Mouse (Mus musculus) adipocyte (in vitro differentiated cells): ENCODE results near the gene Rassf6.

ENCODE experiments used
- DNase-seq: peaks from one replicate; pipeline ENCODE4 v3.0.0-alpha.2; 2016; ENCODE audit warnings: low spot score

Rassf6 gene

DNA sequence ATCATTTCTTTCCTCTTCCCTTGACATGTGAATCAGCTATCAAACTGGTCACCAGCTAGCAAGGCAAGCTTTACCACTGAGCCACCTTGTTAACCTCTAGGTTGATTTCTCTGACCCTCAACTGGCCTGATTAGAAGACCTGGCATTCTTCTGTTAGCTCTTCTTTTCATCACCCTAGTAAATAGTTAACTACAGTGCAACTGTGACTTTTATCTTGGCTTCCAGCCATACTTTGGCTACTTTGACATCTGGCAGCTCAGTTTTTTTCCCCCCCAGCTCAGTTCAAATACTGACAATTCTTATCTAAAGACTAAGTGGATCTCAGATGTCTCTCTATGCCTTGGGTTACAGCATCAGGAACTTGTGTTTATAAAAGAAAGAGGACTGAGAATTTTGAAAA, 72.1 kb downstream of the Rassf6 start:
- no peak for DNase-seq

- no peak for DNase-seq
Observed at GRCm38 (mm10) chr5:90567788-90568187, 72.7 kb downstream of the Rassf6 start.

- DNase-seq = no peak
Observed at GRCm38 (mm10) chr5:90565205-90565604, 75.3 kb downstream of the Rassf6 start.

- no peak for DNase-seq
Observed at GRCm38 (mm10) chr5:90564161-90564560, 76.3 kb downstream of the Rassf6 start.

DNA sequence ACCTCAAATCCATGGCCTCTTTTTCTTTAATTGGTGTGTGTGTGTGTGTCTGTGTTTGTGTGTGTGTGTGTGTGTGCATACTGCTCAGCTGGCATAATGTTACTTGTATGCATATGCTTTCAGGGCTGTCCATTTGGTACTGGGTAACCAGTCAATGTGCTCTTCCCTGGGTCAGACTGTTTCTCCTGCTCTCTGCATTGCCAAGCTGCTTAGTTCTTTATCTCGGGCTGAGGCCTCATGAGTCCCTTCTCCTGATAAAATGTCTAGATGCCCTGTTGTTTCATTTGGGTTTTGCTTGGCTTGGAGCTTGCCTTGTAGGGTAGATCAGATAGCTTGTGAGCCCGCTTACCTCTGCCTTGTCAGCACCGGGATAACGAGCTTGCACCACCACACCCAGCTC, 77.6 kb downstream of the Rassf6 start:
- DNase-seq = no peak

DNA sequence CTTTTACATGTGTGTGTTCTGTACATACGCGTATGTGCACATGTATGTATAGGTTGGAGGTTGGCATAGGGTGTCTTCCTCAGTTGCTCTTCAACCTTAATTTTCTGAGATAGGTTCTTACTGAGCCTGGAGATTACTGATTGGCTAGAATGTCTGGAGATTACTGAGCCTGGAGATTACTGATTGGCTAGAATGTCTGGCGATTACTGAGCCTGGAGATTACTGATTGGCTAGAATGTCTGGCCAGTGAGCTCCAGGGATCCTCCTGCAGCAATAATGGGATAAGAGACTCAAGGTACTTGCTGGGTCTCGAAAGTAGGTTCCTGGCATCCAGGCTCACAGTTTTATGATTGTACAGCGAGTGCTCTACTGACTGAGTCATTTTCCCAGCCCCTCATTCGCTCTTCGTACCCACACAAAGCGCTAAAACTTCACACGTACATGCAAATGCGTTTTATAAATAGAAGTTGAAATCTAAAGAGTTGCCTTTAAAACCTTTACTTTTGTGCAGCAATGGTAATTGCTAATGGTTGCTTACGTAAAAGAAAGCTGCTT, 78.7 kb downstream of the Rassf6 start:
- no peak for DNase-seq

DNA sequence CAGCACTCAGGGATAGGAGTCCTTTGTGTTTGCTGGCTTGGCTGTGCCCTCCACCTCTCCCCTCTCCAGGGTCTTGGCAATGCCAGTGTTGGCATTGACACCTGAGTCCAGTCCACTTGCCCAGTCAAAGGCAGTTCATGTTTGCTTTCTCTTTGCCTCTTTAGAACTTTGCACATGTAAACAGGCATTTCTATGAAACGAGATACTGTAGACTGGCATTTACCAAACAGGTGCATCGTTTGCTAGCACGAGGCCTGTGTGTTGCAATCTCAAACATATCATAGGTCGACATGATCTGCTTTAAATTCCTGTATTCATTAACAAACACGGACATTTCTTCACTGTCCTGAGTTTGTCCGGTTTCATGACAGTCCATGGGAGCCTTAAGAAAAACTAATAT, 79.7 kb downstream of the Rassf6 start, which contains the start of gene 5830473C10Rik:
TSS of gene 5830473C10Rik (plus strand) at position 365 of the 400 bp plus-strand sequence.
- DNase-seq = no peak

- DNase-seq = no peak
Observed at GRCm38 (mm10) chr5:90556052-90556451, 84.4 kb downstream of the Rassf6 start.
